ENCODE assay signal across 40 mouse cellular contexts in genomic region chr17:81412736-81413135, GRCm38 (mm10). TPM values are rescaled to one million over a fixed set of nuclear protein-coding genes. Genes with fewer than 3 reads are reported as not detected.
"Had no signal": no experiment of that assay in that cellular context is flagged by ENCODE, and none has a peak within 500 bp of the region (broad histone marks: within the 10 kb centered on the region; RNA-seq: fewer than 3 reads in every experiment).

No protein-coding gene starts in this region.

- H3K4me3 ChIP-seq: embryonic facial prominence, embryonic 10.5 days; embryonic facial prominence, embryonic 12.5 days; embryonic facial prominence, embryonic 13.5 days; embryonic facial prominence, embryonic 15.5 days; erythroblast, embryonic 14.5 days; forebrain, embryonic 10.5 days; forebrain, embryonic 12.5 days; forebrain, embryonic 13.5 days; forebrain, embryonic 15.5 days; gastrocnemius, adult 2 months; heart, embryonic 10.5 days; heart, embryonic 12.5 days had no signal

- H3K27ac ChIP-seq: embryonic facial prominence, embryonic 10.5 days; embryonic facial prominence, embryonic 12.5 days; embryonic facial prominence, embryonic 13.5 days; embryonic facial prominence, embryonic 15.5 days; forebrain, embryonic 10.5 days; forebrain, embryonic 12.5 days; forebrain, embryonic 13.5 days; forebrain, embryonic 15.5 days; gastrocnemius, adult 2 months; heart, embryonic 10.5 days had no signal

- H3K9ac ChIP-seq: embryonic facial prominence, embryonic 12.5 days; embryonic facial prominence, embryonic 13.5 days; embryonic facial prominence, embryonic 15.5 days; forebrain, embryonic 12.5 days; forebrain, embryonic 13.5 days; forebrain, embryonic 15.5 days; forebrain, postnatal 0 days; heart, embryonic 12.5 days had no signal

- H3K4me1 ChIP-seq: embryonic facial prominence, embryonic 10.5 days; embryonic facial prominence, embryonic 12.5 days; embryonic facial prominence, embryonic 13.5 days; embryonic facial prominence, embryonic 15.5 days; forebrain, embryonic 10.5 days; forebrain, embryonic 12.5 days; forebrain, embryonic 13.5 days; forebrain, embryonic 15.5 days; heart, embryonic 10.5 days had no signal

- H3K27me3 ChIP-seq: embryonic facial prominence, embryonic 12.5 days; embryonic facial prominence, embryonic 13.5 days; embryonic facial prominence, embryonic 15.5 days; forebrain, embryonic 12.5 days; forebrain, embryonic 13.5 days; forebrain, embryonic 15.5 days; heart, embryonic 12.5 days had no signal

- ATAC-seq: forebrain, embryonic 13.5 days; forebrain, embryonic 14.5 days; forebrain, embryonic 15.5 days; forebrain, embryonic 16.5 days; forebrain, postnatal 0 days had no signal

- H3K36me3 ChIP-seq: embryonic facial prominence, embryonic 10.5 days; embryonic facial prominence, embryonic 12.5 days; embryonic facial prominence, embryonic 15.5 days; forebrain, embryonic 10.5 days had no signal

- DNase-seq: cerebellum, adult 2 months; cerebellum, adult 8-10 months; cerebellum, adult 9-11 months; cerebellum, postnatal 10 days; cerebellum, postnatal 14 days; cerebellum, postnatal 25 days; cerebellum, postnatal 36 days; embryo, embryonic 11 days; forebrain, postnatal 0 days; gastrocnemius, adult 2 months; gastrocnemius, postnatal 10 days; gastrocnemius, postnatal 14 days; gastrocnemius, postnatal 25 days; gastrocnemius, postnatal 36 days; heart, adult 18-20 months had no signal

RNA-seq across cellular contexts. Expression of gene Gm11096, which starts 28.8 kb away (rescaled TPM):
- total RNA-seq: common myeloid progenitor, adult 5-6 weeks; forebrain, postnatal 0 days; gastrocnemius, adult 18-20 months; gastrocnemius, adult 2 months; gastrocnemius, adult 8-10 months; gastrocnemius, postnatal 10 days; gastrocnemius, postnatal 14 days; gastrocnemius, postnatal 25 days; gastrocnemius, postnatal 36 days; gastrocnemius, postnatal 4 days; granulocyte monocyte progenitor cell, adult 5-6 weeks; heart, adult 18-20 months; heart, adult 8-10 months had no signal
- polyA plus RNA-seq: cerebellum, adult 2 months; embryonic facial prominence, embryonic 10.5 days; embryonic facial prominence, embryonic 11.5 days; embryonic facial prominence, embryonic 12.5 days; embryonic facial prominence, embryonic 13.5 days; embryonic facial prominence, embryonic 14.5 days; embryonic facial prominence, embryonic 15.5 days; erythroblast, embryonic 14.5 days; forebrain, embryonic 10.5 days; forebrain, embryonic 11.5 days; forebrain, embryonic 12.5 days; forebrain, embryonic 13.5 days; forebrain, embryonic 14.5 days; forebrain, embryonic 15.5 days; forebrain, embryonic 16.5 days; forebrain, postnatal 0 days; frontal cortex, adult 2 months; gonadal fat pad, adult 2 months; heart, embryonic 10.5 days; heart, embryonic 11.5 days; heart, embryonic 12.5 days had no signal
